Mouse (Mus musculus) mature B cell (primary cell): ENCODE measurements around the gene Atp6v1f.

Experiments
- in situ Hi-C: fragments of 300-500 bp; cut with MboI; formaldehyde crosslinking; loops from 2 replicates; pipeline ENCODE4 v1.14.3; 2019

Gene Atp6v1f

GRCm38 (mm10) chr6:29461502-29461901 is 6.0 kb upstream of the Atp6v1f start:
- in situ Hi-C loops: no loop called here

- in situ Hi-C loops: no loop called here
Measured at GRCm38 (mm10) chr6:29463388-29463787, 4.1 kb upstream of the Atp6v1f start.

- in situ Hi-C loops: no loop called here
Measured at GRCm38 (mm10) chr6:29468851-29469250, 1.3 kb downstream of the Atp6v1f start.

- in situ Hi-C loops: no loop called here
Measured at GRCm38 (mm10) chr6:29471137-29471536, 3.6 kb downstream of the Atp6v1f start, which contains the start of gene Atp6v1fnb. Gene Atp6v1fnb, plus strand, starts transcription at chr6:29471437.

- in situ Hi-C loops: no loop called here
Measured at GRCm38 (mm10) chr6:29473941-29474691, 6.6 kb downstream of the Atp6v1f start.

GRCm38 (mm10) chr6:29474736-29475135 is 7.2 kb downstream of the Atp6v1f start:
- in situ Hi-C loops: no loop called here

GRCm38 (mm10) chr6:29482691-29483090 is 15.2 kb downstream of the Atp6v1f start:
- in situ Hi-C loops: no loop called here

- in situ Hi-C loops: no loop called here
Measured at GRCm38 (mm10) chr6:29484716-29485559, 17.4 kb downstream of the Atp6v1f start.

GRCm38 (mm10) chr6:29485951-29486350 is 18.4 kb downstream of the Atp6v1f start:
- in situ Hi-C loops: no loop called here

- in situ Hi-C loops: no loop called here
Measured at GRCm38 (mm10) chr6:29494101-29494500, 26.6 kb downstream of the Atp6v1f start.

GRCm38 (mm10) chr6:29496270-29496669 is 28.8 kb downstream of the Atp6v1f start:
- in situ Hi-C loops: no loop called here

- in situ Hi-C loops: no loop called here
Measured at GRCm38 (mm10) chr6:29497791-29498190, 30.3 kb downstream of the Atp6v1f start.

GRCm38 (mm10) chr6:29500177-29500576 is 32.7 kb downstream of the Atp6v1f start:
- in situ Hi-C loops: no loop called here

GRCm38 (mm10) chr6:29500810-29501209 is 33.3 kb downstream of the Atp6v1f start:
- in situ Hi-C loops: no loop called here

- in situ Hi-C loops: no loop called here
Measured at GRCm38 (mm10) chr6:29501599-29501998, 34.1 kb downstream of the Atp6v1f start.

GRCm38 (mm10) chr6:29505493-29505892 is 38.0 kb downstream of the Atp6v1f start:
- in situ Hi-C loops: no loop called here

- in situ Hi-C loops: no loop called here
Measured at GRCm38 (mm10) chr6:29506834-29507233, 39.3 kb downstream of the Atp6v1f start.

- in situ Hi-C loops: no loop called here
Measured at GRCm38 (mm10) chr6:29507447-29508309, 40.2 kb downstream of the Atp6v1f start, which contains the start of gene Kcp. Gene Kcp, minus strand, starts transcription at chr6:29507952.

- in situ Hi-C loops: no loop called here
Measured at GRCm38 (mm10) chr6:29509086-29509485, 41.6 kb downstream of the Atp6v1f start.

- in situ Hi-C loops: no loop called here
Measured at GRCm38 (mm10) chr6:29513284-29513683, 45.8 kb downstream of the Atp6v1f start.

GRCm38 (mm10) chr6:29517139-29517538 is 49.6 kb downstream of the Atp6v1f start:
- in situ Hi-C loops: no loop called here
